Mouse (Mus musculus): Measurements from ENCODE around the gene Itih2.

GRCm38 (mm10) chr2:10140456-10140855, 9.3 kb upstream of the Itih2 start:
- TF ChIP-seq POLR2A (IDR thresholded peaks at IDR 0.05; ENCODE audit: low read depth, low read length): no peak
- TF ChIP-seq CTCF (IDR thresholded peaks at IDR 0.05; ENCODE audit: extremely low read depth, insufficient read depth, insufficient read length, insufficient replicate concordance): no peak

Measured in spleen, adult 2 months (tissue).